Mouse (Mus musculus) stomach, postnatal 0 days (tissue): ENCODE measurements at regions not wholly inside any gene's neighbourhood (a gene's known extent, or its start where the extent isn't known, plus 50 kb on each side); places are given as distances from the start of the nearest gene placed in this dataset.

ENCODE experiments used
- ATAC-seq: fragments of 200-750 bp; cut with Nextera tagmentation; 2 replicates; pipeline ENCODE4 v1.8.0; 2017; ENCODE audit not compliant: low FRiP score, low TSS enrichment
- DNase-seq: peaks from one replicate; pipeline ENCODE4 v3.0.0-alpha.2; 2016; ENCODE audit warnings: low spot score
- H3K27ac ChIP-seq: fragments of 300-500 bp; sonication (generic); replicated peaks from 2 replicates; pipeline ENCODE4 v1.5.1; 2014; ENCODE audit warnings: mild to moderate bottlenecking, control low read depth
- H3K27me3 ChIP-seq: fragments of 300-500 bp; sonication (generic); 2 replicates; pipeline ENCODE4 v1.6.1; 2014; ENCODE audit warnings: low read length; ENCODE audit not compliant: control insufficient read depth, insufficient read depth
- H3K36me3 ChIP-seq: fragments of 300-500 bp; sonication (generic); 2 replicates; pipeline ENCODE4 v1.6.1; 2014; ENCODE audit warnings: low read length, mixed read lengths; ENCODE audit not compliant: control insufficient read depth, insufficient read depth
- H3K4me1 ChIP-seq: fragments of 300-500 bp; sonication (generic); replicated peaks from 2 replicates; pipeline ENCODE4 v1.6.1; 2014; ENCODE audit warnings: antibody characterized with exemption; ENCODE audit not compliant: control insufficient read depth, insufficient read depth
- H3K4me2 ChIP-seq: fragments of 300-500 bp; sonication (generic); replicated peaks from 2 replicates; pipeline ENCODE4 v1.6.1; 2014; ENCODE audit warnings: low read depth, mild to moderate bottlenecking, control low read depth, moderate library complexity
- H3K4me3 ChIP-seq: fragments of 300-500 bp; sonication (generic); 2 replicates; pipeline ENCODE4 v1.5.1; 2014; ENCODE audit warnings: low read depth, low read length, control low read depth
- H3K9ac ChIP-seq: fragments of 300-500 bp; sonication (generic); 2 replicates; pipeline ENCODE4 v1.6.1; 2014; ENCODE audit warnings: mild to moderate bottlenecking, low read length, control low read depth, mixed read lengths
- H3K9me3 ChIP-seq: fragments of 300-500 bp; sonication (generic); 2 replicates; pipeline ENCODE4 v1.6.1; 2016; ENCODE audit warnings: low read length; ENCODE audit not compliant: control insufficient read depth
- CTCF ChIP-seq: IDR thresholded peaks from 2 replicates; pipeline ENCODE4 v1.5.1; 2016; ENCODE audit warnings: antibody characterized with exemption, low read depth, mild to moderate bottlenecking, moderate library complexity
- EP300 ChIP-seq: optimal IDR thresholded peaks from 2 replicates; pipeline ENCODE3; 2016; ENCODE audit warnings: antibody characterized with exemption
- WGBS: fragments of 180-500 bp; shearing (Covaris S2); extraction: QIAGEN DNeasy Blood & Tissue Kit; methylation state at CpG from one replicate; pipeline ENCODE4 v1.1.7; 2014; 5-methylcytosine and 5-hydroxymethylcytosine counted together

DNA sequence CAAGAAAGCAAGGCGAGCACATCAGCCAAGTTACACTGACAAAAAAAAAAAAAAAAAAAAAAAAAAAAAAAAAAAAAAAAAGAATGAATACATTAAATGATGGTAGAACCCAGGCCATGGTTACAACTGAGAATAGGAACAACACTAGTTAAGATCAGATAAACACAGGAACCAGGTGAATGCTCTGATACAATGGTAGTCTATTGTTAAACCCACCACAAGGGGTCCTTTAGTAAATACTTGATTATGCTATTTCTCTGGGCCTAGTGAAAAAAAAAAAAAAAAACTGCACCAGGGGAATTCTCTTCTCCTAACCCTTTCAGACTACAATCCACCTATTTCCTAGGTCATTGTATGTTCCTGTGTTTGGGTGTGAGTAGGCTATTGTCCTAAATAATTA is 2289.7 kb downstream of the Cntnap5b start:
- Histone ChIP-seq H3K27me3 (no peaks in the 10 kb centered on the region), H3K4me3 (no peak overlapping the region), H3K9me3 (no peaks in the 10 kb centered on the region), H3K36me3 (no peaks in the 10 kb centered on the region), H3K27ac (no peak overlapping the region), H3K9ac (no peak overlapping the region), H3K4me1 (no peaks in the 10 kb centered on the region), H3K4me2 (no peak overlapping the region)
- ATAC-seq (no peak), DNase-seq (no peak)
- WGBS, result 62% methylated on average over 1 of the region's 1 CpGs
- TF ChIP-seq CTCF (no peak), EP300 (no peak)

DNA sequence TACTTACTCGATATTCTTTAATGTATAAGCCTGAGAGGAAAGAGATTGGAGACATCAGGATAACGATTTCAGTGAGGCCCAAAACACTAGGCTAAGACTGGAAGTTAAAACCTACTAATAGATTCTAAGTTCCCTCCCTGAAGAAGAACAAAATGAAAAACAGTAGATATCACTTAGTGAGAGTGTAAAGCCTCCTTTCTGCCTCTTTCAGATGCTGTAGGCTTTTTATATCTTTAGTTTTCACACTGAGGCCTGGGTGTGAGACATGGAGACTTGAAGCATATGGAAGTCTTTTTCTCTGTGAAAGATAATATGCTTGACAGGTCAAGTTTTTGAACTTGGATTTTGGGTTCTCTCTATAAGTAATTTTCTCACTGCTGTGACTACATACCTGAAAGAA is 2333.1 kb downstream of the Cntnap5b start:
- no peak overlapping the region for H3K4me2 ChIP-seq
- 82% methylated on average over 2 of the region's 2 CpGs for WGBS
- no peaks in the 10 kb centered on the region for H3K36me3 ChIP-seq
- no peaks in the 10 kb centered on the region for H3K9me3 ChIP-seq
- TF ChIP-seq CTCF, result no peak
- TF ChIP-seq EP300, result no peak
- H3K27me3 ChIP-seq, result no peaks in the 10 kb centered on the region
- DNase-seq, result no peak
- H3K9ac ChIP-seq, result no peak overlapping the region
- H3K4me3 ChIP-seq, result no peak overlapping the region
- ATAC-seq, result no peak
- no peaks in the 10 kb centered on the region for H3K4me1 ChIP-seq
- H3K27ac ChIP-seq, result no peak overlapping the region

DNA sequence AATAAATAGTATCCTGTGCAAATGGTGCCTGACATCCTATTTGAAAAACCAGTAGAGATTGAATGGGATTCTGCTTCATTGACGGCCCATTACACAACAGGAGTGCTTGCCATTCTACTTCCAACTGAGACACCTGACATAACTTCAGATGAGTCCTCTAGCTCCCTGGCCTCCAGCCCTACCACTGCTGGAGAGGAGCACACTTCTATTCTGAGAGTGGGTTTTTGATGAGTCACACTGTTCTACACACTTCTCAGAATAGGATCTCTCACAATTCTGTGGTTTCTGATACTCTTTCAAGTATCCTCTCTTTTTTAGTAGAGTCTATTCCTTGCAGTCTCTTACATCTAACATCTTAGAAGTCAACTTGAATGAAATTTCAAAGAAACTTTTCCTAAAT is 2366.5 kb downstream of the Cntnap5b start:
- Histone ChIP-seq H3K4me1 (no peaks in the 10 kb centered on the region), H3K9me3 (no peaks in the 10 kb centered on the region), H3K4me2 (no peak overlapping the region), H3K27ac (no peak overlapping the region), H3K27me3 (no peaks in the 10 kb centered on the region), H3K4me3 (no peak overlapping the region), H3K9ac (no peak overlapping the region), H3K36me3 (no peaks in the 10 kb centered on the region)
- DNase-seq, result no peak
- 75% methylated on average over 1 of the region's 1 CpGs for WGBS
- TF ChIP-seq EP300 (no peak), CTCF (no peak)
- no peak for ATAC-seq

DNA sequence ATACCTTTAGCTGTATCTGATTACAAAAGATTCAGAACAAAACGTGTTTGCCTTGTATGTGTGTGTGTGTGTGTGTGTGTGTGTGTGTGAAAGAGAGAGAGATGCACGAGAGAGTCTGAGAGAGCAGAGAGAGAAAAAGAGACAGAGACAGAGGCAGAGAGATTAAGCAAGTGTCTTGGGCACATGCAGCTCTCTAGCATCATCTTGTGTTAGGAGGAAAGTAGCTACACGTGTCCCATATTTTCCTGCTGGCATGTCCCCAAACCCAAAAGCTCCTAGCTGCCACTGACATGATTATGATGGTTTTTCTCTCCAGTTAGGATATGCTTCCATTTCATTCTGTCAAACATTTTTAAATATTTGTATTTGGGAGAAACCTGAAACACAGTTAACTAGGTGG is 2373.8 kb downstream of the Cntnap5b start:
- H3K9me3 ChIP-seq, result no peaks in the 10 kb centered on the region
- H3K4me2 ChIP-seq, result no peak overlapping the region
- no peak for ATAC-seq
- no peak overlapping the region for H3K9ac ChIP-seq
- no peaks in the 10 kb centered on the region for H3K4me1 ChIP-seq
- no peak overlapping the region for H3K4me3 ChIP-seq
- H3K36me3 ChIP-seq, result no peaks in the 10 kb centered on the region
- DNase-seq, result no peak
- peak; percentile 38; the same call in 1 of the 2 replicates for TF ChIP-seq CTCF
- TF ChIP-seq EP300, result no peak
- 43% methylated on average over 3 of the region's 3 CpGs for WGBS
- no peaks in the 10 kb centered on the region for H3K27me3 ChIP-seq
- H3K27ac ChIP-seq, result no peak overlapping the region

DNA sequence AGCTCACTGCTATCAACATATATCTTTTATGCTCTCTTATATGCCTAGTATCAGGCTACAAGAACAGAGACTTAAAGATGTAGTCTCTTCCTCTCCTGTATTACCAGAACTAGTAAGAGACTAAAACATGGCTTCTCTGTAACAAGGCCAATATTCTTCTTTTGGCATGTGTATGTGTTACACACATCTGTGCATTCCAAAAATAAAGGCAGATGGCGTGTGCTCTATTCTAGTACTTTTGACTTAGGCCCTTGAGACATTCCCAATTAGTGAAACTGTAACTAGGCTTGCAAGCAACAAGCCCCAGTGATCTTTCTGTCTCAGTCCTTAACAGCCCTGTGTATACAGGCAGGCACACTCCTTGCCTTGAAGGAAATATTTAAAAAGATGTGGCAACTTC is 2394.1 kb downstream of the Cntnap5b start:
- H3K4me1 ChIP-seq, result no peaks in the 10 kb centered on the region
- H3K9ac ChIP-seq, result no peak overlapping the region
- no peak overlapping the region for H3K4me2 ChIP-seq
- no peak overlapping the region for H3K27ac ChIP-seq
- H3K27me3 ChIP-seq, result no peaks in the 10 kb centered on the region
- 73% methylated on average over 1 of the region's 1 CpGs for WGBS
- ATAC-seq (no peak), DNase-seq (no peak)
- no peak for TF ChIP-seq EP300
- TF ChIP-seq CTCF, result no peak
- H3K36me3 ChIP-seq, result no peaks in the 10 kb centered on the region
- H3K4me3 ChIP-seq, result no peak overlapping the region
- H3K9me3 ChIP-seq, result no peaks in the 10 kb centered on the region

DNA sequence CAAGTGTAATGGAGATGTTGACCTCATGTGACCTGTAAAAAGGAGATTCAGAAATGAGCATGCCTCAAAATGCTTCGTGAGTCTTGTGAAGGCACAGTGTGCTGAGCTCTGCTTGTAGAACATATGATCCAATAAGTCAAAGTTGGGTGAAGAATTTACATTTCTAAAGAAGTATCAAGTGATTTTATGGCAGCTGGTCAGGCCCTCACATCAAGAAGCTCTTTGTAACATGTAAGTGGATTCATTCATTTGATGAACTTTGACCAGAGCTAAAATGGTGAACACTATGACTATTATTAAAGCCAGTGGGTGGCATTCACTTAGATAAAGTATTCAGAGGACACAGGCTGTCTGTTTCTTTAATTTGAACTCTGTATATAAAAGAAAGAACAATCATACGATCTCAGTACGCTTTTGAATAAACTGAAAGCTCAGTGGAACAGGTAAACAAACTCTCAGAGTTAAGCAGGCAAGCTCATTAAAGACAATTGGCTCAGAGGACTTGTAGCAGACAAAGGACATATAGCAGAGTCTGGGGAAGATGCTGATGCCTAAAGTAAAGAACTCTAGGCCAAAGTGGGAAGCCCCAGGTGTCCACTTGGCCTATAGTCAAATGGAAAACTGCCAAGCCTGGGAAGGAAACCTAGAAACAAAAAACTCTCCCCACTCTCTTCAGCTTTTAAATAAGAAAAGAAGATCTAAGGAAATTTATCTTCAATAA is 2398.2 kb downstream of the Cntnap5b start:
- Histone ChIP-seq H3K9me3 (no peaks in the 10 kb centered on the region), H3K4me2 (no peak overlapping the region), H3K9ac (no peak overlapping the region), H3K36me3 (no peaks in the 10 kb centered on the region), H3K4me3 (no peak overlapping the region), H3K4me1 (no peaks in the 10 kb centered on the region), H3K27me3 (no peaks in the 10 kb centered on the region), H3K27ac (no peak overlapping the region)
- no peak for DNase-seq
- 31% methylated on average over 3 of the region's 3 CpGs for WGBS
- no peak for TF ChIP-seq CTCF
- TF ChIP-seq EP300, result no peak
- ATAC-seq, result no peak
